Mouse (Mus musculus): ENCODE data around the gene Hnrnph2. TPM values are rescaled to one million over a fixed set of nuclear protein-coding genes. Genes with fewer than 3 reads are reported as not detected.
A peak's percentile ranks its signal among the peaks of the same experiment; 100 is the strongest.

The Hnrnph2 gene
- polyA plus RNA-seq, 1 experiment from 2014 or later: 204 TPM

DNA sequence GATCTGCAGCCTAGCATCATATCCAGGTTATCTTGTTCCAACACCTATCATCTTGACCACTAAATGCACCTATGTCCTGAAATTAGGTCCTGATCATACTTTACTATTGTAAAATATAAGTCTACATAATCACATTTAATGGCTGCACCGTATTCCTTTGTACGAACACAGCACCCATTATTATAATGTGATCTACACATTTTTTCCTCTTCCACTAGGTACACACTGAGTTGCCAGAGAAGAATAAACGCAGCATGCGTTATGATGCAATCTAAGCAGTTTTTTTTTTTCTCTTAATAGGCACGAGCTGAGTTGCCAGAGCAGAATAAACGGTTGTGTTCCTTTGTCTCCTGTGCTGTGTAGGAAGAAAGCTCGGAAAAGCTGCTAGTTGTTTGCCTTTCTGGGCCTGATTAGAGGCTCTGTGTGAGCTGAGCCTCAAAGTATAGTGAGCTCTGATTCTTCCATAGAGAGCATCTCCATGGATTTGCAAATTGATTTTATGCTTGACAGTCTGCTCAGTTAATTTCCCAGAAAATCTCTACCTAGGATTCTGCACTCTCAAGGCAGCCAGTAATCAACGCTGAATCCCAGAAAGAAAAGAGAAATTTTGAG is 19.4 kb downstream of the Hnrnph2 start:
- Histone ChIP-seq H3K27ac (peak overlapping the region; percentile 81), H3K9ac (no peak overlapping the region), H3K4me3 (no peak overlapping the region), H3K4me1 (peaks cover 12% of the 10 kb centered on the region; the same call in 1 of the 2 replicates), H3K36me3 (ENCODE audit: poor library complexity, severe bottlenecking) (no peaks in the 10 kb centered on the region), H3K9me3 (replicated peaks) (no peaks in the 10 kb centered on the region), H3K27me3 (no peaks in the 10 kb centered on the region), H3K4me2 (peak overlapping the region; percentile 28)
- ATAC-seq: peak; percentile 86
- 26% methylated on average over 8 of the region's 8 CpGs for WGBS

DNA sequence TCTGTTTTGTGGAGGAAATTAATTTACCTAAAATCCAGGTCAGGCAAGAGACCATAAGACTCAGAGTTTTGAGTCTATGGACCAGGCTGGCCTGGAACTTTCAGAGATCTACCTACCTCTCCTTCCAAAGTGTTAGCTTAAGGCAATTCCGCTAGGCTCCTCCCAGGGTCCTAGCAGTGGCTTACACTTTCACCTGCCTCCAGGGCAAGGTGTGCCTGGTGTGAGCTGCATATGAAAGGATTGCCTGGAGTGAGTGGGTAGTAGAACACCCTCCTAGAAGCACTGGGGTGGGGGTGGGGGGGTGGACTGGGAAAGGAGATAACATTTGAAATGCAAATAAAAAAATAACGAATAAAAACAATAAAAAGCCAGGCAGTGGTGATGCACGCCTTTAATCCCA is 20.7 kb downstream of the Hnrnph2 start:
- H3K9me3 ChIP-seq (replicated peaks): no peaks in the 10 kb centered on the region
- no peak overlapping the region for H3K9ac ChIP-seq
- ATAC-seq: no peak
- no peaks in the 10 kb centered on the region for H3K27me3 ChIP-seq
- H3K36me3 ChIP-seq (ENCODE audit: poor library complexity, severe bottlenecking): no peaks in the 10 kb centered on the region
- no peak overlapping the region for H3K4me2 ChIP-seq
- WGBS: 90% methylated on average over 3 of the region's 3 CpGs
- H3K27ac ChIP-seq: no peak overlapping the region
- H3K4me3 ChIP-seq: no peak overlapping the region
- peaks cover 12% of the 10 kb centered on the region; the same call in 1 of the 2 replicates for H3K4me1 ChIP-seq

DNA sequence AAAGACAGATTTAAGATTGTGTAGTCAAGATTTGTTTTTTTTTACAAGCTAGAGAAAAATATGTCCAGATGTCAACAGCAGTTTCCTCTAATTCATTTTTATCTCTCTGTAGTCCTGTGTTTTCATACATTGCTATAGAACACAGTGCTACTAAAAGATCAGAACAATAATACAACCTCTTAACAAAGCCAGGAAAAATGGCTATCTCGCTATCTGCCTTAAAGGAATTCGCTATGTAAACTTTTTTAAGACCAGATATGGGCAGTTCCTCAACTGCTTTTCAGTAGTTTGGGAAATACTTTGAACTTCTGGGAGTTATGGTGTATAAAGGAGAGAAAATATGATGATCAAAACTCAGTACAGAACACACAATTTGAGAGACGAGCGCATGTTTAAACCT is 22.4 kb downstream of the Hnrnph2 start:
- Histone ChIP-seq H3K36me3 (ENCODE audit: poor library complexity, severe bottlenecking) (no peaks in the 10 kb centered on the region), H3K4me2 (no peak overlapping the region), H3K9me3 (replicated peaks) (no peaks in the 10 kb centered on the region), H3K4me3 (no peak overlapping the region), H3K4me1 (peaks cover 12% of the 10 kb centered on the region; the same call in 1 of the 2 replicates), H3K9ac (no peak overlapping the region), H3K27ac (no peak overlapping the region), H3K27me3 (no peaks in the 10 kb centered on the region)
- ATAC-seq: no peak
- WGBS: 91% methylated on average over 4 of the region's 4 CpGs

DNA sequence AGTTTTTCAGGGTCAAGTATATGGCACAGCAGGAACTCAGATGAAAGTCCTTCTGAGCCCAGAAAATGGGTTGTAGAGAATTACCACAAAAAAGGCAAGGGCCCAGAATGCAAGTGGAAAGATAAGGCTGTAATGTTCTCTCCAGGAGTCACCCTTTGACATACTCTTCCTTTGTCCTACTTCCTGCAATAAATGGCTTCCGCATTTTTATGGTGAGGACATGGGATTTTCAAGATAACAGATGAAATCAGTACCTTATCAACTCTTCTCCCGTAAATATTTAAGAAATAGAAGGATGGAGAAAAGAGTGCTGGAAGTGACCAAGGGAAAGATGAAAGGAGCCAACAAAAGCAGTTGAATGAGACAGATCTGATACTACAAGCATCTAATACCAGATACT is 27.2 kb downstream of the Hnrnph2 start:
- H3K27ac ChIP-seq: no peak overlapping the region
- H3K36me3 ChIP-seq (ENCODE audit: poor library complexity, severe bottlenecking): no peaks in the 10 kb centered on the region
- no peak overlapping the region for H3K4me3 ChIP-seq
- no peaks in the 10 kb centered on the region for H3K9me3 ChIP-seq (replicated peaks)
- no peak overlapping the region for H3K4me2 ChIP-seq
- ATAC-seq: no peak
- WGBS: 89% methylated on average over 2 of the region's 2 CpGs
- H3K4me1 ChIP-seq: no peaks in the 10 kb centered on the region
- no peak overlapping the region for H3K9ac ChIP-seq
- no peaks in the 10 kb centered on the region for H3K27me3 ChIP-seq

DNA sequence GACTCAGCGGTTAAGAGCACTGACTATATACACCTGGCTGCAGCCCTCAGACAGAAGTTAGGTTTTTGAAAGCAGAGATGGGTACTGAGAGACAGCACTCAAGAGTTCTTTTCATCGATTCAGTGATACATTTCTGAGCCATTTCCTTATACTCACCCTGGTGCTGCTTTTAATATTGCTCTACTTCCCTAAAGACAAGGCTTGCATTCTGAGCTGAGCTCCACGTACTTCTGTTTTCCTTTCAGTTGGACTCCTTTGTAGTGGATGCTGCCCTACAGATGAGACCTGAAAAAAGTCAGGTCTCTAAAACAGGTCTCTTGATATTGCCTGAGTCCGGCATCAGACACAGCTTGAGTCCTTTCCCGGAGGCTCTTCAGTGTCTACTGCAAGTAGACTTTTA is 31.7 kb downstream of the Hnrnph2 start:
- no peaks in the 10 kb centered on the region for H3K4me1 ChIP-seq
- no peaks in the 10 kb centered on the region for H3K9me3 ChIP-seq (replicated peaks)
- H3K4me2 ChIP-seq: no peak overlapping the region
- no peaks in the 10 kb centered on the region for H3K36me3 ChIP-seq (ENCODE audit: poor library complexity, severe bottlenecking)
- no peaks in the 10 kb centered on the region for H3K27me3 ChIP-seq
- 90% methylated on average over 5 of the region's 5 CpGs for WGBS
- H3K27ac ChIP-seq: no peak overlapping the region
- no peak overlapping the region for H3K4me3 ChIP-seq
- ATAC-seq: no peak
- H3K9ac ChIP-seq: no peak overlapping the region

DNA sequence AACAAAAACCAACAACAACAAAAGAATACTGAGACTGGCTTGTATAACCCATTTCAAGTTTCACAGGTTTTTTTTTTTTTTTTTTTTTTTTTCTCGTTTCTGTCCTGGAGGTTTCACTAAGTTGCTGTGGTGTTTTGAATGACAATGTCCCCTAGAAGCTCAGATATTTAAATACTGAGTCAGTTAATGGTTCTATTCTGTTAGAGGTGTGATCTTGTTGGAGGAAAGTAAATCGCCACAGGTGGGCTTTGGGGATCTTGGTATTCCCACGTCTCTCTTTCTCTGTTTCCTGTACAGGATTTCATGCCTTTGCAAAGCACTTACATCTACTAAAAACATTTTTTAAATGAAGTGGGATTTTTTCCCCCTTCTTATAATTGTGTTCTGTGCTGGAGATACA is 34.1 kb downstream of the Hnrnph2 start:
- Histone ChIP-seq H3K4me3 (no peak overlapping the region), H3K27me3 (no peaks in the 10 kb centered on the region), H3K36me3 (ENCODE audit: poor library complexity, severe bottlenecking) (no peaks in the 10 kb centered on the region), H3K9ac (no peak overlapping the region), H3K27ac (no peak overlapping the region), H3K4me1 (no peaks in the 10 kb centered on the region), H3K9me3 (replicated peaks) (no peaks in the 10 kb centered on the region), H3K4me2 (no peak overlapping the region)
- 49% methylated on average over 3 of the region's 3 CpGs for WGBS
- no peak for ATAC-seq

DNA sequence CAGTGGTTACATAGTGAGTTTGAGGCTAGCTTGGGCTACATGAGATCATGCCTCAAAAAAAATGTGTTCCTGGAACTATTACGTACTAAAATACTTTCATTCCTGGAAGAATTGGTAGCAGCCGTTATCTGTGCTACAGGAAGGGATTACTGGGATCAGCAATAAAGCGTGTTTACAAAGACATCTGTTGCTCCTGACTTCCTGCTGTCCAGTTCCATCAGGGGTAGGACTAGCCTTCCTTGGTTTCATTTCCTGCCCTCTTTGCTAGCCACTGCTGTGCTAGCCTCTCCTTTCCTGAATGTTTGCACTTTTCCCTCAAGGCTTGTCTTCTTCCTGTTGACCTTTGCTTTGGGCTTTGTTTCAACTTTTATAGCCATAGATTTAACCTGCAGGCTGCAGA is 34.9 kb downstream of the Hnrnph2 start:
- no peaks in the 10 kb centered on the region for H3K36me3 ChIP-seq (ENCODE audit: poor library complexity, severe bottlenecking)
- H3K4me3 ChIP-seq: no peak overlapping the region
- H3K27me3 ChIP-seq: no peaks in the 10 kb centered on the region
- no peak overlapping the region for H3K4me2 ChIP-seq
- 87% methylated on average over 3 of the region's 3 CpGs for WGBS
- H3K9me3 ChIP-seq (replicated peaks): no peaks in the 10 kb centered on the region
- ATAC-seq: no peak
- H3K27ac ChIP-seq: no peak overlapping the region
- no peaks in the 10 kb centered on the region for H3K4me1 ChIP-seq
- no peak overlapping the region for H3K9ac ChIP-seq

DNA sequence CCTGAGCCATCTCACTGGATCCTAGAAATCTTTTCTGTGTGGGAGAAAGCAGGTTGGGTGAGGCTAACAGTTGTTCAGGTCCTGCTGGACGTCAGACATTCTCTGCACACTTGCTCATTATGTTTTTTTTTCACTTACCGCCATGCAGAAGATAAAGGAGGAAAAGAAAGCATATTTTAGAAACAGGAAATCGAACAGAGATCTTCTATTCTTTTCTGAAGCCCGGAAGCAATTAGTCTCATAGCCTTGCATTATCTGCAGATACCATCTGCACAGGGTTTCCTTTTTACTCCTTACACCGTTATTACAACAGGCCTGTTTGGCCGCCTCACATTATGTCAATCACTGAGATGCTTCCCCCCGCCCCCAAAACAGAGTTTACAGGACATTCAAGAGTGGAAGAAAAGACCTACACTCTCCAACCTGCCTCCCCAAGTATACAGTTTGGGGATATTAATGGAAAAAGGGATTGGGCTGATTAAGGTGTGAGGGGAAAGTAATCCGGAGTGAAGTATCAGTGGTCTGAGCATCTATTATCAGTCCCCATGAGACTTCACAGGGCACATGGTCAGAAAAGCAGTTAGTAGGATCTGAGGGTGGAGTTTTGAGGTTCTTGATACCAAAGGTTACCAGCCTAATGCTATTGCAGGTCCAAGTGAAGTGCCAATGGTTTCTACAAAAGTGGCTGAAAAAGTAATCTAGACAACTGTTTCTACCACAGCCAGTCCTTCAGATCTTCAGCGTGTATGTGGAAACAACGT is 40.2 kb downstream of the Hnrnph2 start:
- no peak overlapping the region for H3K27ac ChIP-seq
- H3K36me3 ChIP-seq (ENCODE audit: poor library complexity, severe bottlenecking): no peaks in the 10 kb centered on the region
- no peak overlapping the region for H3K9ac ChIP-seq
- no peak overlapping the region for H3K4me2 ChIP-seq
- H3K4me1 ChIP-seq: no peaks in the 10 kb centered on the region
- H3K27me3 ChIP-seq: no peaks in the 10 kb centered on the region
- 68% methylated on average over 10 of the region's 10 CpGs for WGBS
- no peak for ATAC-seq
- no peak overlapping the region for H3K4me3 ChIP-seq
- H3K9me3 ChIP-seq (replicated peaks): no peaks in the 10 kb centered on the region

DNA sequence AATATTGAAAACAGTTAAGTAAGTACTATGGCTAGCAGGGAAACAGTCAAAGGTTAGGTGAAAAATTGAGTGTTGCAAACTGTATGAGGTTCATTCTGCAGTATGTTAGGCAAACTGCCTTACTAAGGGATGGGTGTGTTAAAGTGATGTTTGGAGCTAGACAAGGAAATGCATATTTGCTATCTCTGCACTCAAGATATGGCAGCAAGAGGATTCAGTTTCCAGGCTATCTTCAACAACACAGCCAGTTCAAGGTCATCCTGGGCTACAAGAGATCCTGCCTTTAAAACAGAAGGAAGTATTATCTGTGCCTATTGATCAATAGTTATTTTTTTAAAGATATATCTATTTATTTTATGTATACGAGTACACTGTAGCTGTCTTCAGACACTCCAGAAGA is 45.4 kb downstream of the Hnrnph2 start:
- H3K27ac ChIP-seq: no peak overlapping the region
- H3K4me1 ChIP-seq: no peaks in the 10 kb centered on the region
- no peak overlapping the region for H3K9ac ChIP-seq
- no peaks in the 10 kb centered on the region for H3K9me3 ChIP-seq (replicated peaks)
- no peak for ATAC-seq
- H3K27me3 ChIP-seq: no peaks in the 10 kb centered on the region
- no peak overlapping the region for H3K4me2 ChIP-seq
- no peak overlapping the region for H3K4me3 ChIP-seq
- 95% methylated on average over 1 of the region's 1 CpGs for WGBS
- no peaks in the 10 kb centered on the region for H3K36me3 ChIP-seq (ENCODE audit: poor library complexity, severe bottlenecking)

DNA sequence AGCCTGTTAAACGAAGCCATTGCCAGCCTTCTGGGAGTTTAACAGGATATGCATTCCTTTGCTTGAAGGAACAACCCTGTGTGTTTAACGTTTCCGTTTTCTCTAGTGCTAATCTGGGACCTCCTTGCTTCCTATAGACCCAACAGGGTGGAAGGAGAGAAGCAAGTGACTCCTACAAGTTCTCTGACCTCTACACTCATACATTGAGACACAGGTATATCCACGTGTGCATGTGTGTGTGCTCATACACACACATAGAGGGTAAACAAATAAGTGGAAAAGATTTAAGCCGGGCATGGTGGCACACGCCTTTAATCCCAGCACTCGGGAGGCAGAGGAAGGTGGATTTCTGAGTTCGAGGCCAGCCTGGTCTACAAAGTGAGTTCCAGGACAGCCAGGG is 46.4 kb downstream of the Hnrnph2 start:
- Histone ChIP-seq H3K9ac (no peak overlapping the region), H3K27ac (no peak overlapping the region), H3K36me3 (ENCODE audit: poor library complexity, severe bottlenecking) (no peaks in the 10 kb centered on the region), H3K9me3 (replicated peaks) (no peaks in the 10 kb centered on the region), H3K4me2 (no peak overlapping the region), H3K27me3 (no peaks in the 10 kb centered on the region), H3K4me3 (no peak overlapping the region), H3K4me1 (no peaks in the 10 kb centered on the region)
- ATAC-seq: no peak
- WGBS: 72% methylated on average over 8 of the region's 8 CpGs

DNA sequence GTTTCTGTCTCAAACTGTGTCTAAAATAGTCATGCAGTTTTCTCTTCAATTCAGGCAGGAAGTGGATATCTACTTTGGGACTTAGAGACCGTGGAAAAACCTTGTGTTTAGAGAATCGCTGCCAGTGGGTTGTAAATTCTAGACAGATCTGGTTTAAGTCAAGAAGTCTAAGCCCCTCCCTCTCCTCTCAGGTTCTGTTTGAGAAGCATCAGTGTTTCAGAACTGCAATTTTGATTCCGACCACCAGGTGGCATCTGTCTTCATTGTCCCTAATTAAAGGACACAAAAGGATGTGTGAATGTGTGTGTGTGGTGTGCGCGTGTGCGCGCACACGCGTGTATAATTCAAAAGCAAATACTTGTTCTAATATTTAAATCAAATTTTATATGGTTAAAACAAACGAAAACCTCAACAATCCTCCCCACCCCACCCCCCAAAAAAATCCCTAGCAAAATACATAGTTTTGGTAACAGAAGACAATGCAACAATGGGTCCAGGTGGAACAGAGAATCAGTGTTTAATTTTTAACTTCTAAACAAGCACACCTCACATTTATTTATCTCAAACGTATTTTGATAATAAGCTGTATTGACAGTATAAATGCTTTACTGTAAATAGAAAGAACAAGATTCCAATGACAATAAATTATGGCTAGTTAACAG is 47.2 kb downstream of the Hnrnph2 start:
- WGBS: 13% methylated on average over 11 of the region's 11 CpGs

DNA sequence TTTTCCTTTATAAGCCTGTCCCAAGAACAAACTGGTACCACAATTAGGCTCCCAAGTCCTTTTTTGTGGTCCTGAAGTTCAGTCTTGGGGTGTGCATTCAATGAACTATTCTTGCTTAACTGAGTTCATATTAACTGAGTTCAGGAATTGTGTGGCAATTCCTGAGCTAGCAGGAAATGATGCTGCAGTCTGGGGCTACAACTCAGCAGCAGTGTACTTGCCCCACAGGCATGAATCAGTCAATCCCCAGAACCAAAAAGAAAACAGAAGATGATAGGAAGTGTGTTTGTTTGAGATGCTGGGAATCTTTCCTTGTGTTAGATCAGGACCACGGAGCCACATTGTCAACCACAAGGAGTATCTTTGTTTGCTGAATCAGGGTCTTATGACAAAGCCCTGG is 51.1 kb downstream of the Hnrnph2 start:
- no peak for ATAC-seq
- 74% methylated on average over 1 of the region's 1 CpGs for WGBS
- H3K36me3 ChIP-seq (ENCODE audit: poor library complexity, severe bottlenecking): no peaks in the 10 kb centered on the region

More for the DNA sequence above, 47.2 kb downstream of the Hnrnph2 start:
- Histone ChIP-seq H3K9me3 (replicated peaks) (no peaks in the 10 kb centered on the region), H3K27me3 (no peaks in the 10 kb centered on the region), H3K27ac (no peak overlapping the region), H3K36me3 (ENCODE audit: poor library complexity, severe bottlenecking) (no peaks in the 10 kb centered on the region), H3K4me3 (no peak overlapping the region), H3K4me1 (no peaks in the 10 kb centered on the region), H3K4me2 (no peak overlapping the region), H3K9ac (no peak overlapping the region)
- ATAC-seq: peak; percentile 79

More for the DNA sequence above, 51.1 kb downstream of the Hnrnph2 start:
- no peak overlapping the region for H3K4me3 ChIP-seq
- no peaks in the 10 kb centered on the region for H3K4me1 ChIP-seq
- H3K9me3 ChIP-seq (replicated peaks): no peaks in the 10 kb centered on the region
- H3K4me2 ChIP-seq: no peak overlapping the region
- H3K9ac ChIP-seq: no peak overlapping the region
- no peaks in the 10 kb centered on the region for H3K27me3 ChIP-seq
- H3K27ac ChIP-seq: no peak overlapping the region
